Mouse (Mus musculus): ENCODE measurements around the gene Ociad1. TPM values are rescaled to one million over a fixed set of nuclear protein-coding genes. Genes with fewer than 3 reads are reported as not detected.

The Ociad1 gene
- polyA plus RNA-seq, 1 experiment: 355 TPM

DNA sequence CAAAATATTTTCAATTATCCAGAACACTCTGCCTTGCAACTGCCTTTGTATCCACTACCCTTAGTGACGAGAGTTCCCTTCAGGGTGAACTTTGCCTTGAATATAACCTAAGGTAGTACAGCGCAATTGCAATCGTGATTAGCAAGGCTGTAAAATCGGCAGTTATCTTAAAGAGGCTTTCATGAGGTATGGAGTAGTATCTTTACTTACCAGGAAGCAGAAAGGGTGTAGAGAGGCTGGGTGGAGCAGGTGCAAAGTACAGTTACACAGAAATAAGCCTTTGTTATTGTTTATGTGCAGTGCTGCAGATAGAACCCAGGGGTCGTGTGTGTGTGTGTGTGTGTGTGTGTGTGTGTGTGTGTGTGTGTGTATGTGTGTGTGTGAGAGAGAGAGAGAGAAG lies 62.8 kb downstream of the Ociad1 start:
- TF ChIP-seq POLR2A (IDR thresholded peaks at IDR 0.05; ENCODE audit: borderline replicate concordance, insufficient read depth, low read length) (no peak), CTCF (IDR thresholded peaks at IDR 0.05; ENCODE audit: borderline replicate concordance, insufficient read depth, low read depth, low read length) (no peak)
- H3K27ac ChIP-seq (ENCODE audit: insufficient read depth, low read length): no peak overlapping the region
- no peaks in the 10 kb centered on the region for H3K27me3 ChIP-seq (ENCODE audit: control insufficient read depth, insufficient read depth, low read length)
- WGBS: 85% methylated on average over 5 of the region's 5 CpGs
- no peak overlapping the region for H3K4me3 ChIP-seq (replicated peaks; ENCODE audit: insufficient read depth, low read depth, low read length)
- H3K4me1 ChIP-seq (ENCODE audit: control insufficient read depth, insufficient read depth, low read length): no peaks in the 10 kb centered on the region
- DNase-seq: no peak

DNA sequence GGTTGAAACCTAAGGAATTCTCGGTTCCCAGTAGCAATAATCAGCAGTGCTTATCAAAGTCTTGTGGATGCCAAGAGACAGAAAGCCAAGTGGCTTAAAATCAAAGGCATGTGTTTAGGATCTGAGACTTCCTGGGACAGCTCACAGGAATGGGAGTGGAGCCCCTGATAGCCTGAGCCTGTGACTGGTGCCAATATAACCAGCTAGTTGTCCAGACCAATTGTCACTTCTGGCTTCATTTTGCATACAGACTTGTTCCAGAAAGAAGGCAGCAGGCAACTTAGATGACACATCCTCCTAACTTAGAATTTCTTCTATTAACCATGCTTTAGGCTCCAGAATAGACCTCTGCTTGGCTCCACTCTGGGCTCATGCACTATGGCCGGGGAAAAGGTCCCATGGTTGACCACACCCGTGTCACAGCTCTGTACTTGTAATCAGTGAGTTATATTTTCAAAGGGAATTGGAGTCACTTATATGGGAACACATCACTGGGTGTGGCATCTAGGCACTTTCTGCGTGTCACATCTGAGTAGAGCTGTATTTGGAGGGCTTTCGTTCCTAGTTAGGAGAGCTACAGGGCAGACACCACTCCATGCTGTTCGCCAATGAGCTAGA lies 66.7 kb downstream of the Ociad1 start:
- WGBS: 76% methylated on average over 6 of the region's 6 CpGs

GRCm38 (mm10) chr5:73359752-73360141 lies 67.2 kb downstream of the Ociad1 start:
- Histone ChIP-seq H3K27me3 (ENCODE audit: control insufficient read depth, insufficient read depth, low read length) (no peaks in the 10 kb centered on the region; the same call in 1 of the 2 replicates), H3K4me3 (replicated peaks; ENCODE audit: insufficient read depth, low read depth, low read length) (no peak overlapping the region), H3K27ac (ENCODE audit: insufficient read depth, low read length) (no peak overlapping the region), H3K4me1 (ENCODE audit: control insufficient read depth, insufficient read depth, low read length) (no peaks in the 10 kb centered on the region)
- no peak for TF ChIP-seq CTCF (IDR thresholded peaks at IDR 0.05; ENCODE audit: borderline replicate concordance, insufficient read depth, low read depth, low read length)
- no peak for TF ChIP-seq POLR2A (IDR thresholded peaks at IDR 0.05; ENCODE audit: borderline replicate concordance, insufficient read depth, low read length)
- WGBS: 34% methylated on average over 12 of the region's 12 CpGs
- no peak for DNase-seq

More for the DNA sequence above, 66.7 kb downstream of the Ociad1 start:
- no peak for DNase-seq
- Histone ChIP-seq H3K27me3 (ENCODE audit: control insufficient read depth, insufficient read depth, low read length) (no peaks in the 10 kb centered on the region; the same call in 1 of the 2 replicates), H3K4me3 (replicated peaks; ENCODE audit: insufficient read depth, low read depth, low read length) (no peak overlapping the region), H3K4me1 (ENCODE audit: control insufficient read depth, insufficient read depth, low read length) (no peaks in the 10 kb centered on the region), H3K27ac (ENCODE audit: insufficient read depth, low read length) (no peak overlapping the region)
- no peak for TF ChIP-seq CTCF (IDR thresholded peaks at IDR 0.05; ENCODE audit: borderline replicate concordance, insufficient read depth, low read depth, low read length)
- TF ChIP-seq POLR2A (IDR thresholded peaks at IDR 0.05; ENCODE audit: borderline replicate concordance, insufficient read depth, low read length): no peak

DNA sequence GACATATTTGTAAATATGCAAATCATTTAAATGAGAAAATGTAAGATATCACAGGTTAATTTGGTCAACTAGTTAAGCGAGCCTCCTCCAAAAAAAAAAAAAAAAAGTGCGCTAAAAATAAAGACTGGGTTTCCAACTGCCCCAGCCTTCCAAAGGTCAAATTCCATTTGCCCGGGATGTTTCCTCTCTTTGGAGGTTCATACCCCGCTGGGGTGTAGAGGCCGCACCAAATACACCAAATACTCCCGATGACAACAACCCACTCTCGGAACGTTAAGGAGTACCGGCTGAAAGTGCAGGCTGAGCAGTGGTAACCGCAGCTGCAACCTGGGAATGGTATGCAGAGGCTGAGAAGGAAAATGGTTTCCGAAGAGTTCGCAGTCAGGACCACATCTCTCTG lies 67.7 kb downstream of the Ociad1 start:
- Histone ChIP-seq H3K27ac (ENCODE audit: insufficient read depth, low read length) (no peak overlapping the region), H3K4me1 (ENCODE audit: control insufficient read depth, insufficient read depth, low read length) (no peaks in the 10 kb centered on the region), H3K27me3 (ENCODE audit: control insufficient read depth, insufficient read depth, low read length) (no peaks in the 10 kb centered on the region; the same call in 1 of the 2 replicates), H3K4me3 (replicated peaks; ENCODE audit: insufficient read depth, low read depth, low read length) (no peak overlapping the region)
- WGBS: 31% methylated on average over 12 of the region's 12 CpGs
- no peak for DNase-seq
- TF ChIP-seq CTCF (IDR thresholded peaks at IDR 0.05; ENCODE audit: borderline replicate concordance, insufficient read depth, low read depth, low read length): no peak
- no peak for TF ChIP-seq POLR2A (IDR thresholded peaks at IDR 0.05; ENCODE audit: borderline replicate concordance, insufficient read depth, low read length)

DNA sequence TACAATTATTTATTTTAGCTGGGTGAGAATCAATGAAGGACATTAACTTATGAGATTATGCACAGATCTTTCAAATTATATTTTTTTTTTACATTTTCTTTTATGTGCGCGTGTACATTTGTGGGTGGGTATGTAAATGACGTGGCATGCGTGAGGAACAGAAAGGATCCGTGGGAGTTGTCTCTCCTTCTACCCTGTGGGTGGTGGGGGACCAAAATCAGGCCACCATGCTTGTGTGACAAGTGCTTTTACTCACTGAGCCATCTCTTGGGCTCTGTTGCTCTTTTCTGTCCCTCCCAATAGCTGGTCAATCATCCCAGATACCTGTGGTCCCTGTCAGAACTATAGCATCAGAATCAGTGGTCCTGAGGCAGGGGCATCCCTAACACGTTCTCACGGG lies 69.8 kb downstream of the Ociad1 start:
- H3K4me3 ChIP-seq (replicated peaks; ENCODE audit: insufficient read depth, low read depth, low read length): no peak overlapping the region
- no peaks in the 10 kb centered on the region for H3K4me1 ChIP-seq (ENCODE audit: control insufficient read depth, insufficient read depth, low read length)
- no peak for DNase-seq
- TF ChIP-seq POLR2A (IDR thresholded peaks at IDR 0.05; ENCODE audit: borderline replicate concordance, insufficient read depth, low read length) (no peak), CTCF (IDR thresholded peaks at IDR 0.05; ENCODE audit: borderline replicate concordance, insufficient read depth, low read depth, low read length) (no peak)
- H3K27me3 ChIP-seq (ENCODE audit: control insufficient read depth, insufficient read depth, low read length): no peaks in the 10 kb centered on the region; the same call in 1 of the 2 replicates
- WGBS: 85% methylated on average over 7 of the region's 7 CpGs
- no peak overlapping the region for H3K27ac ChIP-seq (ENCODE audit: insufficient read depth, low read length)

DNA sequence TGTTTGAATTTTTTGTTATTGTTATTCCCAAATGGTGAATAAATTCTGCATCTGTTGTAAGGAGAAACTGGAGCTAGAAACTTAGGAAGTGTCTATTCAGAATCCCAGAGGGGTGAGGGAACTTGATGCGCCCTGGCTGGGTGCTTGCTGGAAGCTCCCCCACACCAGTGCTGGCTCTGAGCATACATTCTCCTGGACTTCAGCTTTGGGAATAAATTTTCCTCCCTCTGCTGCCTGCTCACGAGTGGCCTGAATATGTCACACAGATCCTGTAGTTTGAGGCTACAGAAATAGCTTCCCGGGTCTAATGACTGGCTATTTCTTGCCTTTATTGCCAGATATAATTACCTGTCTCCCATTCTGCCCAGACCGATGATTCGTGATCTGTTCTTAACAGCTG lies 70.2 kb downstream of the Ociad1 start:
- TF ChIP-seq CTCF (IDR thresholded peaks at IDR 0.05; ENCODE audit: borderline replicate concordance, insufficient read depth, low read depth, low read length) (no peak), POLR2A (IDR thresholded peaks at IDR 0.05; ENCODE audit: borderline replicate concordance, insufficient read depth, low read length) (no peak)
- 83% methylated on average over 5 of the region's 5 CpGs for WGBS
- Histone ChIP-seq H3K27me3 (ENCODE audit: control insufficient read depth, insufficient read depth, low read length) (no peaks in the 10 kb centered on the region; the same call in 1 of the 2 replicates), H3K4me3 (replicated peaks; ENCODE audit: insufficient read depth, low read depth, low read length) (no peak overlapping the region), H3K27ac (ENCODE audit: insufficient read depth, low read length) (no peak overlapping the region), H3K4me1 (ENCODE audit: control insufficient read depth, insufficient read depth, low read length) (no peaks in the 10 kb centered on the region)
- no peak for DNase-seq

Other genes with a start within 250 kb of the Ociad1 start
- 60.2 and 61.4 TPM in 2 replicates for gene Fryl, start 36.2 kb upstream of the Ociad1 start, polyA plus RNA-seq (2012; rRNA removed)
- gene Ociad2, start 48.2 kb downstream of the Ociad1 start, polyA plus RNA-seq (2012; rRNA removed): 20.2 and 20.5 TPM in 2 replicates
- 0.10 and 0.20 TPM in 2 replicates for gene Cwh43, start 113.3 kb downstream of the Ociad1 start, polyA plus RNA-seq (2012; rRNA removed)
- 36.1 and 41.7 TPM in 2 replicates for gene Dcun1d4, start 188.2 kb downstream of the Ociad1 start, polyA plus RNA-seq (2012; rRNA removed)